Mouse (Mus musculus) liver, embryonic 13.5 days (tissue): Measurements from ENCODE around the gene Tnfrsf25. TPM values are rescaled to one million over a fixed set of nuclear protein-coding genes. Genes with fewer than 3 reads are reported as not detected.
A peak's percentile ranks its signal among the peaks of the same experiment; 100 is the strongest.

Experiments
- ATAC-seq: fragments of 200-750 bp; cut with Nextera tagmentation; 2 replicates; pipeline ENCODE4 v1.8.0; 2017; ENCODE audit warnings: low read depth, mild to moderate bottlenecking, moderate number of reproducible peaks, moderate library complexity
- DNase-seq: peaks from one replicate; pipeline ENCODE4 v3.0.0; 2022
- H3K27ac ChIP-seq: fragments of 300-500 bp; sonication (generic); 2 replicates; pipeline ENCODE4 v1.5.1; 2015; ENCODE audit warnings: moderate library complexity, mild to moderate bottlenecking, inconsistent platforms
- H3K27me3 ChIP-seq: fragments of 300-500 bp; sonication (generic); 2 replicates; pipeline ENCODE4 v1.6.1; 2015; ENCODE audit warnings: mild to moderate bottlenecking, inconsistent platforms
- H3K36me3 ChIP-seq: fragments of 300-500 bp; sonication (generic); 2 replicates; pipeline ENCODE4 v1.6.1; 2015; ENCODE audit warnings: mild to moderate bottlenecking, inconsistent platforms
- H3K4me1 ChIP-seq: fragments of 300-500 bp; sonication (generic); replicated peaks from 2 replicates; pipeline ENCODE4 v1.6.1; 2015; ENCODE audit warnings: inconsistent platforms
- H3K4me2 ChIP-seq: fragments of 300-500 bp; sonication (generic); 2 replicates; pipeline ENCODE4 v1.6.1; 2015; ENCODE audit warnings: inconsistent platforms, mild to moderate bottlenecking, moderate library complexity
- H3K4me3 ChIP-seq: fragments of 300-500 bp; sonication (generic); replicated peaks from 2 replicates; pipeline ENCODE4 v1.5.1; 2015; ENCODE audit warnings: mild to moderate bottlenecking, inconsistent platforms
- H3K9ac ChIP-seq: fragments of 300-500 bp; sonication (generic); 2 replicates; pipeline ENCODE4 v1.6.1; 2015; ENCODE audit warnings: mild to moderate bottlenecking, inconsistent platforms
- H3K9me3 ChIP-seq: fragments of 300-500 bp; sonication (generic); replicated peaks from 2 replicates; pipeline ENCODE4 v1.6.1; 2016; ENCODE audit warnings: inconsistent platforms
- WGBS: fragments of 180-500 bp; shearing (Covaris S2); methylation state at CpG from one replicate; pipeline ENCODE4 v1.1.7; 2015; ENCODE audit not compliant: insufficient replicate concordance; 5-methylcytosine and 5-hydroxymethylcytosine counted together
- polyA plus RNA-seq: library from polyadenylated mRNA; unstranded; fragments of >200 nt; fragmentation: Nextera tagmentation; extraction: Ambion mirVana; gene quantifications from 2 replicates; pipeline ENCODE4 v1.2.1, GENCODE M21; 2015

Gene Tnfrsf25
- polyA plus RNA-seq, 1 experiment from 2014 or later, result 0.37 TPM

DNA sequence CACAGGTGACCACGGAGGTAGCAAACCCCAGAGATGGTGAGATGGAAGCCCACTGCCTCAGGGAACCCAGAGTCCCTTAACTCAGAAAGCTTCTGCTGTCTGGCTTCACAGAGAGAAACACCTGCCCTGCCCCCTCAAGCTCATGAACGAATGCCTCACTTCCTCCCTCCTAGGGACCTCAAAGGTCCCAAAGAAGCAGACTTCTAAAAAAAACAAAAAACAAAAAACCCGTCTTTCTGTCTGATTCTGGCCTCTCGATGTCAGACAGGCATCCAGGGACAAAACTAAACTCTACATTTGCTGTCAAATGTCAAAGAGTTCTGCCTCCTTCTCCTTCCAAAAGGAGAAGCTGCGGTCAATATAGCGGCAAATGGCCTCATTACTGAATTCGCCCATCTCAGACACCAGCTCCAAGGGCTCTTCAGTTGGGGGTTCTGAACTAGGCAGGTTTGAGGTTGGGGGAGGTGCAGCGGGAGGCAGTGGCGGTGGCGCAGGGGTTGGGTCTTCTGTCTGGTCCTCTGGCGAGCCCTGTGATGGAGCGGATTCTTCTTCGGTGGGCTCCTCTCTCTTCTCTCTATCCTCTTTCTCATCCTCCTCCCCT lies 8.7 kb downstream of the Tnfrsf25 start:
- Histone ChIP-seq H3K9ac (no peak overlapping the region), H3K36me3 (no peaks in the 10 kb centered on the region), H3K4me2 (no peak overlapping the region), H3K9me3 (no peaks in the 10 kb centered on the region), H3K27me3 (peaks cover 100% of the 10 kb centered on the region), H3K4me1 (peaks cover 34% of the 10 kb centered on the region), H3K4me3 (no peak overlapping the region), H3K27ac (no peak overlapping the region)
- DNase-seq (no peak), ATAC-seq (no peak)
- 9% methylated on average over 13 of the region's 13 CpGs for WGBS

GRCm38 (mm10) chr4:152125161-152126025 lies 9.7 kb downstream of the Tnfrsf25 start:
- peaks cover 100% of the 10 kb centered on the region for H3K27me3 ChIP-seq
- WGBS, result 8% methylated on average over 56 of the region's 56 CpGs
- no peaks in the 10 kb centered on the region for H3K9me3 ChIP-seq
- H3K4me2 ChIP-seq, result peak overlapping the region; percentile 30
- no peaks in the 10 kb centered on the region for H3K36me3 ChIP-seq
- H3K9ac ChIP-seq, result no peak overlapping the region
- peak overlapping the region; percentile 19 for H3K4me3 ChIP-seq
- no peak for DNase-seq
- ATAC-seq, result no peak
- no peak overlapping the region for H3K27ac ChIP-seq
- peaks cover 30% of the 10 kb centered on the region for H3K4me1 ChIP-seq

GRCm38 (mm10) chr4:152126026-152126920 lies 10.5 kb downstream of the Tnfrsf25 start:
- no peak overlapping the region for H3K9ac ChIP-seq
- no peak for DNase-seq
- no peak for ATAC-seq
- no peaks in the 10 kb centered on the region for H3K36me3 ChIP-seq
- H3K4me3 ChIP-seq, result peak overlapping the region; percentile 19
- H3K27me3 ChIP-seq, result peaks cover 100% of the 10 kb centered on the region
- 10% methylated on average over 65 of the region's 65 CpGs for WGBS
- H3K9me3 ChIP-seq, result no peaks in the 10 kb centered on the region
- H3K4me1 ChIP-seq, result peaks cover 30% of the 10 kb centered on the region
- H3K27ac ChIP-seq, result no peak overlapping the region
- H3K4me2 ChIP-seq, result peak overlapping the region; percentile 30

- H3K4me1 ChIP-seq, result peaks cover 42% of the 10 kb centered on the region
- H3K27ac ChIP-seq, result no peak overlapping the region
- H3K4me2 ChIP-seq, result no peak overlapping the region
- no peaks in the 10 kb centered on the region for H3K36me3 ChIP-seq
- no peak overlapping the region for H3K9ac ChIP-seq
- 78% methylated on average over 11 of the region's 11 CpGs for WGBS
- no peak overlapping the region for H3K4me3 ChIP-seq
- peaks cover 100% of the 10 kb centered on the region for H3K27me3 ChIP-seq
- DNase-seq (no peak), ATAC-seq (no peak)
- H3K9me3 ChIP-seq, result no peaks in the 10 kb centered on the region
Observed at GRCm38 (mm10) chr4:152127884-152128283, 12.2 kb downstream of the Tnfrsf25 start.

DNA sequence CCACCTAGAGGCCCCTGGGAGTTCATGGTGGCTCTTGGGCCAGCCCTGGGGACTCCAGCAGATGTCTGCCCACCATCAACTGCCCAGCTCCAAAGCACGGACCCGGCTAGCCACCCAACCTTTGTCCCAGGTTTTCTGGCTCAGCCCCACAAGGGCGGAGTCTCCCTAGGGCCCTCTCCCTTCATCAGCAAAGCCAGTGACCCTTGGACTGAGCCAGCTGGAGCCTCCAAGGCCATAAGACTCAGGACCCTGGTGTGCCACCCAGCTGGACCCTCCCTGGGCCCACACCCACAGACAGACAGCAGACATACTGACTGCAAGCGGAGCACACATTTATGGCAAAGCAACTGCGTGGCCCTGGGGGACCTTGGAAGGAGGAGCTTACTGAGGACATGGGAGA lies 13.1 kb downstream of the Tnfrsf25 start:
- H3K9me3 ChIP-seq, result no peaks in the 10 kb centered on the region
- no peak overlapping the region for H3K27ac ChIP-seq
- H3K4me2 ChIP-seq, result peak overlapping the region; percentile 34
- ATAC-seq (0 out of 2 replicates have a peak, but pooled peaks have one; percentile 6), DNase-seq (no peak)
- H3K4me1 ChIP-seq, result peaks cover 42% of the 10 kb centered on the region
- peaks cover 100% of the 10 kb centered on the region for H3K27me3 ChIP-seq
- H3K36me3 ChIP-seq, result no peaks in the 10 kb centered on the region
- no peak overlapping the region for H3K9ac ChIP-seq
- H3K4me3 ChIP-seq, result peak overlapping the region; percentile 18; the same call in 1 of the 2 replicates
- 56% methylated on average over 5 of the region's 5 CpGs for WGBS

DNA sequence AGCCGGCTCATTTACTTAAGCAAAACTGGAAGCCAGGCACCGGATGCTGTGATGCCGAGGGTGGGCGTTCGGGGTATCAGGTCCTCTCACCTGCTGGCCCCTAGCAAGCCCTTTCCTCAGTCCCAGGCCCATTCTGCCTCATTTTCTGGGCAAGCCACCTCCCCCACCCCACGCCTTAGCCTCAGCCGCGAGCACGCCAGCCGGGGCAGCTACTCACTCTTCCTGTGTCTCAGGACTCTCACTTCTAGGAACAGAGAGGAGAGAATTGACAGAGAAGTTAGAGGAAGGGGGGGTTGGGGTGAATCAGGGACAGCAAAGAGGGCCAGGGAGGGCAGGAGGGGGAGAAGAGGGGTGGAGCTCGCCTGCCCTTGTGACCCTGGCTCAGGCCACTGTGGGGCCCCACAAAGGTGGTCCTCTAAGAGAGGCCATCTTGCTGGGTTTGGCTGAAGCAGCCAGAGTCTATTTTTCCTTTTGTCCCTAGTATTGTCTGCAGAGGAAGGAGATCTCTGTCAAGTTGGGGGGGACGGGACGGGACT lies 13.7 kb downstream of the Tnfrsf25 start:
- Histone ChIP-seq H3K4me3 (peak overlapping the region; percentile 18), H3K9ac (no peak overlapping the region), H3K27me3 (peaks cover 100% of the 10 kb centered on the region), H3K4me1 (peaks cover 42% of the 10 kb centered on the region), H3K27ac (no peak overlapping the region), H3K4me2 (peak overlapping the region; percentile 34), H3K9me3 (no peaks in the 10 kb centered on the region), H3K36me3 (no peaks in the 10 kb centered on the region)
- DNase-seq (no peak), ATAC-seq (no peak)
- 33% methylated on average over 13 of the region's 13 CpGs for WGBS

DNA sequence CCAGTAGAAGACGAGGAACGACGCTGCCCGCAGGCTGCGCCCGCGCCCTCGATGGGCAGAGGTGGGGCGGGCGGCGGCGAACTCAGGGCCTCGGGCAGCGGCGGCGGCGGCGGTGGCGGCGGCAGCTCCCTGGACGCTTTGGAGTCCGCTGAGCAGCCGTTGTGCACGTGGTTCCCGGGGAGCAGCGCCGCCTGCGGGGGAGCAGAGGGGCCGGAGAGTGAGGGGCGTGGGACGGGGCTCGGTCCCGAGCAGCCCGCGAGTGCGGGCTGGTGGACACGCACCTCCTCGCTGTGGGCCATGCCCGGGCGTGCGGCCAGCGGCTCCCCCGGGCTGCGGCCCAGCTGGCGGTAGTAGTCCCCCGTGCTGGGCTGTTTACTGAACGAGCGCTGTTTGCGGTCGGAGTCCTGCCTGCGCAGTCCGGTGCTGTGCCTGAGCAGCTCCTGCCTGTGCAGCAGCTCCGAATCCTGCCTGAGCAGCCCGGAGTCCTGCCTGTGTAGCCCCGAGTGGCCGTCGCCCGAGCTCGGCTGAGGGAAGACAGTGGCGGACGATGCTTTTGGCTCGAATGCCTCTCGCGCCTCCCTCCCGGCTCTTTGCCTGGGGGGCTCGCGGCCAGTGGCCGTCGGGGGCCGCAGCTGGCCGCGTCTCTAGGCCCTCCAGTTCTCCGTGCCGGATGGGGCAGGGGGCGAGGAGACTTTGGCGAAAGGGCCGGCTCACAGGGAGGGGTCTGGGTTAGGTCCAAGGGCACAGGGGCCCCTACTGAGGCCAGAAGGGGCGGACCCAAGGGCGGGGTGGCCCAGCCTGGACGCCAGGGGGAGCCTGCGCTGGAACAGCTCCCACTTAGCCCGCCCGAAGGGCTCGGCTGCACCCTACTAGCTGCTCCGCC lies 15.3 kb downstream of the Tnfrsf25 start:
- ATAC-seq, result peak; percentile 55
- Histone ChIP-seq H3K27me3 (peaks cover 92% of the 10 kb centered on the region), H3K27ac (no peak overlapping the region; the same call in 1 of the 2 replicates), H3K36me3 (no peaks in the 10 kb centered on the region), H3K4me3 (peak overlapping the region; percentile 51), H3K9me3 (no peaks in the 10 kb centered on the region), H3K9ac (peak overlapping the region; percentile 49), H3K4me1 (peaks cover 36% of the 10 kb centered on the region), H3K4me2 (peak overlapping the region; percentile 65)
- DNase-seq, result no peak
- 1% methylated on average over 85 of the region's 85 CpGs for WGBS

DNA sequence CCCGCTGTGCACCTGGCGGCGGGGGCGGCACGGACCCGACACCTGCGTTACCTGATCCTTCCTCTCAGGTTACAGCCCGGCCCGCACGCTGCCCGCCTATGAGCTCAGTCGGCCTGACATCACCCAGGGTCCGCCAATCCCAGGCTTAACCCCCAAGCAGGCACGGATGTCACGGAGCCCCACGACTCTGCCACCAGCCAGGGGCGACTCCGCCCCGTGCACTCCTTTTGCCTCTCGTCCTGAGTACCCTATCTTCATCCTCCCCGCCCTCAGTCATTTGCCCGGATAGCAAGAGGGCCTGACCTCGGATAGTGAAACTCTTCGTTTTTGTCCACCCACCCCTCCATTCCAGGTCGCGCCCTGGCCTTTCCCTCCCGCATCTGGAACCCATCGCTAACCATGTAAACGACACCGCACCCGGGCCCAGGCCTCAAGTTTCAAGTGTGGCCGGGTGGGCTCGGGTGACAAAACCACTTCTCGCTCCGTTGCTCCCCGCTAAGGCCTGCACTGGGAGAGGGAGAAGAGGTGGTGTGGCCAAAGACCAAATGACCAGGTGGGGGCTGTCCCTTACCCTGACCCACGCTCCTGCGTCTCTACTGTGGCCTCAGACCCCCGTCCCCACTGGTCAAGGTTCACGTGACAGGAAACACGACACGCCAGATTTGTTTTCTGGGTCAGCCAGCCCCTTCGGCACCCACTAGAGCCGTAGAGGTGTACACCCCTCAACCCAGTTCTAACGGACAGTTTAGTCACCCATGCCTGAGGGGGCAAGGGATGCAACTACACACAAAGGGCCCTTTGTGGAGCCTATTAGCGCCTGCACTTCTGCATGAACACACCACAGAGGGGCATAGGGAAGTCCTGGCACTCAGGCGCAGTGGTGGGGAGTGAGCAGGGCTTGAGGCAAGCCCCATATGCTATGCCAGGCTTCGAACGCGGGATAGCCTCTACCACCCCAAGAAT lies 16.4 kb downstream of the Tnfrsf25 start:
- H3K4me1 ChIP-seq, result peaks cover 36% of the 10 kb centered on the region

DNA sequence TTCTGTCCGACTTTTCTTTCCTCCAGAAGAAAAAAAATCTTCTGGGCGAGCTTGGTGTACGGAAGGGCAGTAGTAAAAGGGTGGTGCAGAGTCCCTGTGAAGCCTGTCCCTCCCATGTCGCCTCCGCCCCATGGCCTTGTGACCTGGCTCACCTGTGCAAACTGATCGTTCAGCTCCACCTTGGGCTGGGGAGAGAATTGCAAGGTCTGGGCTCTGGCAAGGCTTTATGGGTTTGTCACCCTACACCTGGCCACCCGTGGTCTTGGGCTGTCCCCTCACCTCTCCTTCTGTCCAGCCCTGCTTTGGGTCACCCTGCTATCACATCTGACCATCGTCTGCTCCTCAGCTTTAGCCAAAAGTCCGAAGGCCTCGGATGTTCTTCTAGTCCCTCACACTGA lies 17.0 kb downstream of the Tnfrsf25 start:
- no peak overlapping the region for H3K9ac ChIP-seq
- peaks cover 36% of the 10 kb centered on the region for H3K4me1 ChIP-seq
- DNase-seq (no peak), ATAC-seq (no peak)
- H3K27me3 ChIP-seq, result peaks cover 85% of the 10 kb centered on the region
- H3K36me3 ChIP-seq, result no peaks in the 10 kb centered on the region
- 31% methylated on average over 10 of the region's 10 CpGs for WGBS
- no peaks in the 10 kb centered on the region for H3K9me3 ChIP-seq
- no peak overlapping the region for H3K27ac ChIP-seq
- no peak overlapping the region for H3K4me3 ChIP-seq
- H3K4me2 ChIP-seq, result no peak overlapping the region

More for the DNA sequence above, 16.4 kb downstream of the Tnfrsf25 start:
- ATAC-seq, result no peak
- no peak for DNase-seq
- no peak overlapping the region for H3K27ac ChIP-seq
- peaks cover 89% of the 10 kb centered on the region for H3K27me3 ChIP-seq
- WGBS, result 9% methylated on average over 50 of the region's 50 CpGs
- peak overlapping the region; percentile 65 for H3K4me2 ChIP-seq
- peak overlapping the region; percentile 51 for H3K4me3 ChIP-seq
- H3K9me3 ChIP-seq, result no peaks in the 10 kb centered on the region
- no peaks in the 10 kb centered on the region for H3K36me3 ChIP-seq
- H3K9ac ChIP-seq, result no peak overlapping the region
